Mouse (Mus musculus) embryonic facial prominence, embryonic 11.5 days (tissue): ENCODE data around the gene Gm9945. TPM values are rescaled to one million over a fixed set of nuclear protein-coding genes. Genes with fewer than 3 reads are reported as not detected.

ENCODE experiments used
- ATAC-seq: fragments of 200-750 bp; cut with Nextera tagmentation; replicated peaks from 2 replicates; pipeline ENCODE4 v1.8.0; 2017; ENCODE audit warnings: low read depth; ENCODE audit not compliant: insufficient number of reproducible peaks, low FRiP score, low TSS enrichment
- DNase-seq: peaks from one replicate; pipeline ENCODE4 v3.0.0-alpha.2; 2015; ENCODE audit warnings: low spot score
- H3K27ac ChIP-seq: fragments of 300-500 bp; sonication (generic); replicated peaks from 2 replicates; pipeline ENCODE4 v1.5.1; 2014; ENCODE audit warnings: mild to moderate bottlenecking, low read depth, low read length, control low read depth
- H3K27me3 ChIP-seq: fragments of 300-500 bp; sonication (generic); 2 replicates; pipeline ENCODE4 v1.6.1; 2014; ENCODE audit warnings: mild to moderate bottlenecking, low read length, moderate library complexity, mixed read lengths; ENCODE audit not compliant: control insufficient read depth, insufficient read depth
- H3K36me3 ChIP-seq: fragments of 300-500 bp; sonication (generic); replicated peaks from 2 replicates; pipeline ENCODE4 v1.6.1; 2014; ENCODE audit warnings: low read depth, mild to moderate bottlenecking, low read length, moderate library complexity, mixed read lengths; ENCODE audit not compliant: control insufficient read depth, insufficient read depth
- H3K4me1 ChIP-seq: fragments of 300-500 bp; sonication (generic); 2 replicates; pipeline ENCODE4 v1.6.1; 2014; ENCODE audit warnings: low read length, mixed read lengths; ENCODE audit not compliant: control insufficient read depth, insufficient read depth
- H3K4me2 ChIP-seq: fragments of 300-500 bp; sonication (generic); 2 replicates; pipeline ENCODE4 v1.6.1; 2014; ENCODE audit warnings: low read depth, mild to moderate bottlenecking, control low read depth, low read length, moderate library complexity
- H3K4me3 ChIP-seq: fragments of 300-500 bp; sonication (generic); 2 replicates; pipeline ENCODE4 v1.5.1; 2014; ENCODE audit warnings: low read depth, low read length, control low read depth
- H3K9ac ChIP-seq: fragments of 300-500 bp; sonication (generic); replicated peaks from 2 replicates; pipeline ENCODE4 v1.6.1; 2014; ENCODE audit warnings: mild to moderate bottlenecking, control low read depth, low read length
- H3K9me3 ChIP-seq: fragments of 300-500 bp; sonication (generic); replicated peaks from 2 replicates; pipeline ENCODE4 v1.6.1; 2016; ENCODE audit warnings: mild to moderate bottlenecking, low read length, inconsistent platforms, mixed read lengths; ENCODE audit not compliant: control insufficient read depth
- WGBS: fragments of 180-500 bp; shearing (Covaris S2); extraction: QIAGEN DNeasy Blood & Tissue Kit; methylation state at CpG from one replicate; pipeline ENCODE4 v1.1.7; 2014; 5-methylcytosine and 5-hydroxymethylcytosine counted together
- polyA plus RNA-seq: library from polyadenylated mRNA; unstranded; fragments of >200 nt; fragmentation: Nextera tagmentation; extraction: Ambion mirVana; gene quantifications from 2 replicates; pipeline ENCODE4 v1.2.1, GENCODE M21; 2014

Gene Gm9945
- polyA plus RNA-seq, 1 experiment from 2014 or later, result not detected

DNA sequence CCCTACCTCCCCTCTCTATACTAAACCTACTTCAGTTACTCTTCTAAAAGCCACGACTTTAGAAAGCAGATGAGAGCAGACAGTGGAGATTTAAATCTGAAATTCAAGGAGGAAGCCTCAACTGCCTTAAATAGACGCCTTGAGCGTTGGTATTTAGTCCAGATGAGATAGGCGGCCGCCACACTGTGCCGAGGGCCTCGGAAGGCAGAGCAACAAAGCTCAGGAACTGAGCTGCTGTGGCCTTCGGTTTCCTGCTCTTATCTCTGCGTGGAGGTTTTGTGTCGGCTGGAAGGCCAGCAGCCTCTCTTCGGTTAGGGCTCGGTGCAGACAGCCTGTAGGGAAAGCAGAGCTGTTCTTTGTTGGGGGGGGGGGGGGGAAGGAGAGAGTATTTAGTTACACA is 38.0 kb upstream of the Gm9945 start:
- H3K4me2 ChIP-seq, result no peak overlapping the region
- H3K4me1 ChIP-seq, result no peaks in the 10 kb centered on the region
- H3K27ac ChIP-seq, result no peak overlapping the region
- H3K9me3 ChIP-seq, result no peaks in the 10 kb centered on the region
- ATAC-seq (no peak), DNase-seq (no peak)
- H3K36me3 ChIP-seq, result no peaks in the 10 kb centered on the region
- H3K9ac ChIP-seq, result no peak overlapping the region; the same call in 1 of the 2 replicates
- H3K4me3 ChIP-seq, result no peak overlapping the region
- H3K27me3 ChIP-seq, result no peaks in the 10 kb centered on the region
- 40% methylated on average over 12 of the region's 12 CpGs for WGBS

DNA sequence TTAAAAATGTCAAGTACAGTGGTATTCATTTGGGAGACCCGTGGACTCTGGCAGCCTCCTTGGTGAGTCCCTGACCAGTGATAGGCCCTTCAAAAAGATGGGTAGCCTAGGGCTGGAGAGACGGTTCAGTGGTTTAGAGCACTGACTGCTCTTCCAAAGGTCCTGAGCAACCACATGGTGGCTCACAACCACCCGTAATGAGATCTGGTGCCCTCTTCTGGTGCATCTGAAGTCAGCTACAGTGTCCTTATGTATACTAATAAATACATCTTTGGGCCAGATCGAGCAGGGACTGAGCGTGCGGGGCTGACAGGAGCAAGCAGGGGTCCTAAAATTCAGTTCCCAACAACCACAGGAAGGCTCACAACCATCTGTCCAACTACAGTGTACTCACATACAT is 36.1 kb upstream of the Gm9945 start:
- no peak overlapping the region for H3K4me2 ChIP-seq
- H3K27ac ChIP-seq, result no peak overlapping the region
- H3K4me1 ChIP-seq, result no peaks in the 10 kb centered on the region
- no peaks in the 10 kb centered on the region for H3K27me3 ChIP-seq
- no peak overlapping the region for H3K9ac ChIP-seq
- H3K4me3 ChIP-seq, result no peak overlapping the region
- WGBS, result 34% methylated on average over 6 of the region's 6 CpGs
- no peaks in the 10 kb centered on the region for H3K36me3 ChIP-seq
- ATAC-seq, result no peak
- H3K9me3 ChIP-seq, result no peaks in the 10 kb centered on the region
- no peak for DNase-seq

DNA sequence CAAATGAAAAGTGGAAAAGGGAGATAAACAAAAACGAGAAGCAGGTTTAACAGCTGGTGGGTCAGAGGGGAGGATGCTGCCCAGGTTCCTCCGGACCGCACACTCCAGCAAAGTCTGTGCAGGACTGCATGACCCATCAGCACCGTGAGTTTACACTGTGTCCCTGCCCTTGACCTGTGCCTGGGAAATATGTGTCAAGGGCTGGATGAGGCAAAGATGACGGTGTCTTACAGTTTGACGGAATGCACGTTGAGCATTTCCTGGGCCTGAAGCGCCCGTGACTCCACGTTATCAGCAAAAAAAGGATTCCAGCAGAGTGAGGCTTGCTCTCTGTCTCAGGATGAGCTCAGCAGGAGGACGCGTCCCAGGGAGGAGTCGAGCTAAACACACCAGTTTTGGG is 34.4 kb upstream of the Gm9945 start:
- Histone ChIP-seq H3K36me3 (no peaks in the 10 kb centered on the region), H3K9me3 (no peaks in the 10 kb centered on the region), H3K27ac (no peak overlapping the region), H3K4me2 (no peak overlapping the region), H3K4me3 (no peak overlapping the region), H3K4me1 (no peaks in the 10 kb centered on the region), H3K27me3 (no peaks in the 10 kb centered on the region), H3K9ac (no peak overlapping the region)
- WGBS, result 63% methylated on average over 13 of the region's 13 CpGs
- ATAC-seq (no peak), DNase-seq (no peak)

DNA sequence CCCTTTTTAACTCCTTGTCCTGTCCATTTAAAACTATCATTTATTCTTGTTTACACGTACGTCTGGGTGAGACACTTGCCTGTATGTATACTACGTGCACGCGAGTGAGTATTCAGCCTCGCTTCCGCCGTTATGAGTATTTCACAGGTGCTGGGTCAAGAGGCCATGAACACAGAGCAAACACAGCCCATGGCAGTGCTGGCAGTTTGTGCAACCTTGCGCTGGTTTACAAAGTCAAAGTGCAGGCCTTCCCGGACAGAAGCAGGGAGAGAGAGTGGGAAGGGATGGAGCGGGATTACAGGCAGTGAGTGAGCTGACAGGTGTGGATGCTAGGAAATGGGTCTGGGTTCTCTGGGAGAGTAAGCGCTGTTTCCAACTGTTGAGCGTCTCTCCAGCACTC is 33.8 kb upstream of the Gm9945 start:
- H3K9me3 ChIP-seq, result no peaks in the 10 kb centered on the region
- H3K27ac ChIP-seq, result no peak overlapping the region
- no peak overlapping the region for H3K4me2 ChIP-seq
- no peaks in the 10 kb centered on the region for H3K27me3 ChIP-seq
- DNase-seq (no peak), ATAC-seq (no peak)
- H3K9ac ChIP-seq, result no peak overlapping the region
- no peaks in the 10 kb centered on the region for H3K36me3 ChIP-seq
- WGBS, result 81% methylated on average over 13 of the region's 13 CpGs
- no peak overlapping the region for H3K4me3 ChIP-seq
- H3K4me1 ChIP-seq, result no peaks in the 10 kb centered on the region

DNA sequence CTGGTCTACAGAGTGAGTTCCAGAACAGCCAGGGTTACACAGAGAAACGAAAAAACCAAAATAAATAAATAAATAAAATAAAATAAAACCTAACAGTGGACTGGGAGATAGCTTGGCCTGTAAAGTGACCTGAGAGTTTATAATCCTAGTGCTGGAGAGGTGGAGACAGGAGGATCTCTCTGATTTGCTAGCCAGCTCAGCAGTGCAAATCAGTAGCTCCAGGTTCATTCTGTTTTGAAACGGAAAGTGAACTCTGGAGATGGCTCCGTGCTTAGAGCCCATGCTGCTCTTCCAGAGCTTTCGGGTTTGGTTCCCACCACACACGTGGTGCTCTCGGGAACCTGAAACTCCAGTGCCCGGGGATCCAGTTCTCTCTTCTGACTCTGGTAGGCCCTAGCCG is 32.0 kb upstream of the Gm9945 start:
- ATAC-seq, result no peak
- H3K9me3 ChIP-seq, result no peaks in the 10 kb centered on the region
- no peaks in the 10 kb centered on the region for H3K4me1 ChIP-seq
- 87% methylated on average over 8 of the region's 8 CpGs for WGBS
- no peak overlapping the region for H3K4me2 ChIP-seq
- H3K27ac ChIP-seq, result no peak overlapping the region
- no peaks in the 10 kb centered on the region for H3K36me3 ChIP-seq
- no peaks in the 10 kb centered on the region for H3K27me3 ChIP-seq
- H3K9ac ChIP-seq, result no peak overlapping the region
- H3K4me3 ChIP-seq, result no peak overlapping the region
- no peak for DNase-seq

DNA sequence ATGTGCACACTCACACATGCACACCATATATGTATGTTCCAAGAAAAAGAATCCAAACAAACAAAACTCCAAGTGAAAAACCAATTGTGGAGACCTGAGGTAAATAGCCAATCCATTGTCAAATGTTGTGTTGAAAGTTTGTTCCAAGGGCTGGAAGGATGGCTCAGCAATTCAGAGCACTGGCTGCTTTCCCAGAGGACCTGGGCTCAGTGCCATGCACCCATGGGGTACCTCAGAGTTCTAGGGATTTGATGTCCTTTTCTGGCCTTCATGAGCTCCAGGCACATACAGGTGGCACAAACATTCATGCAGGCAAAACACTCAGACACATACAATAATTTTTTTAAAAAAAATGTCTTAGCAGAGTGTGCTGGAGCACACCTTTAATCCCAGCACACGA is 31.4 kb upstream of the Gm9945 start:
- WGBS, result 82% methylated on average over 1 of the region's 1 CpGs
- Histone ChIP-seq H3K4me3 (no peak overlapping the region), H3K4me1 (no peaks in the 10 kb centered on the region), H3K36me3 (no peaks in the 10 kb centered on the region), H3K4me2 (no peak overlapping the region), H3K9ac (no peak overlapping the region), H3K27ac (no peak overlapping the region), H3K9me3 (no peaks in the 10 kb centered on the region), H3K27me3 (no peaks in the 10 kb centered on the region)
- ATAC-seq (no peak), DNase-seq (no peak)

DNA sequence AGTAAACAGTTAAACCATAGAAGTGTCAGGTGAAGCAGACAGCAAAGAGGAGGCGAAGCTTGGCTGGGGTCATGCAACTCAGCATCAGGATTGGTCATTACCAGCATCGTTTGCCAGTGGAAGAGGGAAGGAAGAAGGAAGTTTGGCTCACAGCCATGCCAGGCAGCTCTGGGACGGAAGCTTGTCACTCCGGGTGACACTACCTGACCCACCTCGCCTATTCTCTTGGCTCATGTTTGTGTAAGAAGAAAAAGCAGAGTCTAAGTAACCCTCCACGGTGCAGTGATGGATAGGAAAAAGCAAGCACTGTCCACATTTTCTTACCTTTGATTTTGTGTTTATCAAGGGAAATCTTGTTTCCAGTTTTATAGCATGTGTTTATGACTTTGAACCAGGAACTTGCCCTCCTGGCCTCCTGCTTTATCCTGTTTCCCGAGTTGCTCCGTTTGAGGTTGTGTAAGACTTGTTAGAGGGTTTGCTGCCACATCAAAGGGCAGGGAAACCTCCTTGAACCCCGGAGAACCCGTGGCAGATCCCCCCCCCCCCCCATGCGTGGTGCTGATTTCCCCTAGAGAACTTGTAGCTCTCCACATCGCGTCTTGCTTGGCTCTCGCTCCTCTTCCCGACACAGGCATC is 29.8 kb upstream of the Gm9945 start:
- 64% methylated on average over 15 of the region's 15 CpGs for WGBS
- Histone ChIP-seq H3K4me1 (no peaks in the 10 kb centered on the region), H3K9ac (no peak overlapping the region)

DNA sequence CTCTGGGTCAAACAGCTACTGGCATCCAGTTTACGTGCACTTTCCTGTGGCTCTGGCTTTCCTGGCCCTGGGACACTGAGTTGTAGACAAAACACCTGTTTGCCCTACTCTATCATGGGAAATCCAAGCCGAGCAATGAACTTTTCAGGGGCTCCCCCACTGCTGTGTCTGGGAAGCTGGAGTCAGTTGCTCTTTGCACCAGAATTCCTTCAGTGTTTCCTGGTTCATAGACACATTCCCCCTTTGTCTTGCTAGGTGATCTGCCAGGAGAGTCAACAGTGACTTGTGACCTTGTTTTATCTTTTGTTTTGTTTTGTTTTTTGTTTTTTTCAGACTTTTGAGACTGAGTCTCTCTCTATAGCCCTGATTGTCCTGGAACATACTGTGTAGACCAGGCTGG is 28.6 kb upstream of the Gm9945 start:
- Histone ChIP-seq H3K4me3 (no peak overlapping the region), H3K9me3 (no peaks in the 10 kb centered on the region), H3K27ac (no peak overlapping the region), H3K36me3 (no peaks in the 10 kb centered on the region), H3K9ac (no peak overlapping the region), H3K27me3 (no peaks in the 10 kb centered on the region), H3K4me1 (no peaks in the 10 kb centered on the region), H3K4me2 (no peak overlapping the region)
- DNase-seq (no peak), ATAC-seq (no peak)
- WGBS, result 77% methylated on average over 2 of the region's 2 CpGs

More for the DNA sequence above, 29.8 kb upstream of the Gm9945 start:
- Histone ChIP-seq H3K27ac (no peak overlapping the region), H3K27me3 (no peaks in the 10 kb centered on the region), H3K4me2 (no peak overlapping the region), H3K4me3 (no peak overlapping the region), H3K36me3 (no peaks in the 10 kb centered on the region), H3K9me3 (no peaks in the 10 kb centered on the region)
- ATAC-seq, result no peak
- no peak for DNase-seq
